Mouse (Mus musculus) colon, adult 2 months (tissue): ENCODE results near the gene 6430548M08Rik. TPM values are rescaled to one million over a fixed set of nuclear protein-coding genes. Genes with fewer than 3 reads are reported as not detected.

Experiments
- polyA plus RNA-seq: library from polyadenylated mRNA; depleted of rRNA; stranded (reverse); fragments of >200 nt; gene quantifications from 2 replicates; pipeline ENCODE4 v1.2.3, GENCODE M21; 2012; rRNA removed

The 6430548M08Rik gene
- 79.4 and 87.4 TPM in 2 replicates for polyA plus RNA-seq

GRCm38 (mm10) chr8:120113758-120114255 lies at the start of gene 6430548M08Rik:
Gene 6430548M08Rik, plus strand, starts transcription at chr8:120114152.

DNA sequence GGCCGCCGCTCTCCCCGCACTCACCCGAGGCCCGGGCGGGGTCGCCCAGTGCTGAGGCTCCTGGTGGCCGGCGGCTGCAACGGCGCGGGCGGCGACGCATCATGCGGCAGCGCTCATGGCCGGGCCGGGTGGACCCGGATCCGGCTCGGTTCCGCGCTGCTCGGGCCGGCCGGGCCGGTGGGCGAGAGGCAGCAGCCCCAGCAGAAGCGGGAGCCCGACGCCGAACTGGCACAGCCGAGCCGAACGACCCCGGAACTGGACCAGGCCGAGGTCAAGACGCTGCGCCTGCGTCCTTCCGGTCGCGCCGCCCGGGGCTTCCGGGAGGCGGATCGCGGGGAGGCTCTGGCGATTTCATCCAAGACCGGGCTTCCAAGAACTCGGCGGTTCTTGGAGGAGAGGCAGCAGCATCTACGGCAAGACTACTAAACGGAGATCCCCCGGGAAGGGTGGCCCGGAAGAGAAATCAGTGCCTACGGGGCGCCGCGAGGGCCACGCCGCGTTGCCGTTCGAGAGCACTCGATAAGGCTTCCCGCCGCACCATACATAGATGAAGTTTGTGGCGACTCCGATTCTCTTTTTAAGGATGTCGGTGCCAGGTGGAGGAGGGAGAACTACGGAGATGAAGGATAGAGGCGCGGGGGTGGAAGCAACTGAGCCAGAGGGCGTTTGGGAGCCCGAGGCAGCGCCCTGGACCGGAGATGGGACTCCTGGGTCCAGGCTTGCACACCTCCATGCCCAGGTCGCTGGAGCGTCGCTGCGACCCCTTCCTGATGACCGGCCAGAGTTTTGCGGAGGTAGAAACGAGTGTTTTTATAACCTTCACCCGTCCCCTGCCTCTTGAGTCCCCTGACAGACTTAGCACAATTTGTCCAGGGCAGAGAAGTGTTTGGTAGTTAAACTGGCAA lies 12.6 kb upstream of the 6430548M08Rik start, which contains the start of gene Zdhhc7:
TSS of gene Zdhhc7 (minus strand) at position 415 of the 905 bp plus-strand sequence.

DNA sequence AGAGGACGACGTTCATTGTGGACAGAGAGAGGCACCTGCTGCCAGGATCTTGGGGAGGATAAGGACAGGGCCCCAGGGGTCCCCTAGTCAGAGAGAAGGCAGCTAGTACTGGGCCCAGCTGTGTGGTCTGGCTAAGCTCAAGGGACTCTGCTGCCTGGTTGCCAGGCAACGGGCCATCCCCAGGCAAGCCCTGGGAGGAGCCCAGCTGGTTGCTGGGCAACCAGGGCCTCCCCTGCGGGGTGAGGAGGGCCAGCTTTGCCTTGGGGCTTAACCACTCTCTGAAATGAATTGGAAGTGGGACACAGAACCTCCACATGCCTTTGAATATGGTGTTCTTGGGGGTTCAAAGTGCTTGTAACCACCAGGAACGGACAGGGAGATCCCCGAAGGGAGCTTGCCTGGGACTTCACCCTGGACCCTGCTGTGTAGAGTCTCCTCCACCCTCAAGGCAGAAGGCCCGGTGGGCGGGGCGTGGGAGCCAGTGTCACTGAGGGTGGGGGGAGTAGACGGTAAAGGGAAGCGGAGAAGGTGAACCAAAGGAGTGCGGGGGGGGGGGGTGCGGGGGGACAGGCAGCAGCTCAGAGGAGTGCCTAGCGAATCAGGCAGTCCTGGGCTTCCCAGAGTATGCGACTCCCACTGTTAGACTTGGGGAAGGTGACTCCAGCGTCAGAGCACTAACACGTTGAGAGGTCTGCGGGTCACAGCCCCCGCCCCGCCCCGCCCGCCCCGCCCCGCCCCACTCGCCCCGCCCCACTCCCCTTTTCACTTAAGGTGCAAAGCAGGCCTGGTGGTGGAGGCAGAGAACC lies 63.6 kb downstream of the 6430548M08Rik start, which contains the start of gene Fam92b:
TSS of gene Fam92b (minus strand) at position 149 of the 806 bp plus-strand sequence.

Other genes starting within 250 kb of the 6430548M08Rik start
- 65.5 and 70.6 TPM in 2 replicates for gene Usp10, start 203.8 kb upstream of the 6430548M08Rik start, polyA plus RNA-seq
- gene Gm20388, start 203.3 kb upstream of the 6430548M08Rik start, polyA plus RNA-seq: 28.4 and 30.8 TPM in 2 replicates
- 24.6 and 25.2 TPM in 2 replicates for gene Crispld2, start 121.7 kb upstream of the 6430548M08Rik start, polyA plus RNA-seq
- 97.5 and 125 TPM in 2 replicates for gene Zdhhc7, start 12.7 kb upstream of the 6430548M08Rik start, polyA plus RNA-seq
- gene Fam92b, start 63.3 kb downstream of the 6430548M08Rik start, polyA plus RNA-seq: 0.71 and 1.5 TPM in 2 replicates
- gene Gse1, start 114.3 kb downstream of the 6430548M08Rik start, polyA plus RNA-seq: 54.9 and 67.5 TPM in 2 replicates